Mouse (Mus musculus) lung, adult 2 months (tissue): ENCODE measurements at regions not wholly inside any gene's neighbourhood (a gene's known extent, or its start where the extent isn't known, plus 50 kb on each side); places are given as distances from the start of the nearest gene placed in this dataset.

Experiments used
- CTCF ChIP-seq: fragments of 200-500 bp; IDR thresholded peaks from 2 replicates; pipeline ENCODE4 v1.5.1; 2011; ENCODE audit warnings: mild to moderate bottlenecking, low read length, control low read depth; ENCODE audit not compliant: insufficient read depth
- POLR2A ChIP-seq: fragments of 200-500 bp; IDR thresholded peaks from 2 replicates; pipeline ENCODE4 v1.6.1; 2011; ENCODE audit warnings: low read depth, mild to moderate bottlenecking, control low read depth, low read length, borderline replicate concordance; ENCODE audit errors: extremely low read depth

GRCm38 (mm10) chr14:105391430-105391829, 133.1 kb downstream of the Ndfip2 start:
- no peak for TF ChIP-seq POLR2A
- TF ChIP-seq CTCF, result no peak
